In genomic region chr2:124236831-124237230, GRCm38 (mm10) we compare ENCODE assay signal across 26 mouse cellular contexts.
"Had no signal": no experiment of that assay in that cellular context is flagged by ENCODE, and none has a peak within 500 bp of the region (broad histone marks: within the 10 kb centered on the region; RNA-seq: fewer than 3 reads in every experiment).

No protein-coding gene starts in this region.

- H3K27ac ChIP-seq: heart, adult 2 months; heart, embryonic 13.5 days; heart, embryonic 15.5 days; hindbrain, embryonic 13.5 days; kidney, embryonic 15.5 days; kidney, postnatal 0 days; limb, embryonic 13.5 days; limb, embryonic 15.5 days; liver, embryonic 12.5 days; liver, embryonic 14.5 days had no signal

- H3K9me3 ChIP-seq: heart, embryonic 13.5 days; heart, embryonic 15.5 days; hindbrain, embryonic 13.5 days; kidney, embryonic 15.5 days; limb, embryonic 13.5 days; limb, embryonic 15.5 days; liver, embryonic 12.5 days had no signal

- ATAC-seq: hindbrain, embryonic 16.5 days; intestine, embryonic 16.5 days; liver, embryonic 12.5 days had no signal

- DNase-seq: gastrocnemius, postnatal 14 days; gastrocnemius, postnatal 36 days; heart, adult 11 months; heart, adult 2 months; heart, postnatal 14 days; heart, postnatal 36 days; kidney, adult 11 months; kidney, adult 2 months; kidney, adult 9 months; kidney, postnatal 14 days; kidney, postnatal 36 days; layer of hippocampus, adult 9-11 months; layer of hippocampus, postnatal 36 days; left cerebral cortex, postnatal 4 days had no signal

- H3K4me3 ChIP-seq: heart, adult 2 months; heart, embryonic 13.5 days; heart, embryonic 15.5 days; hindbrain, embryonic 13.5 days; kidney, embryonic 15.5 days; limb, embryonic 13.5 days; limb, embryonic 15.5 days; liver, embryonic 12.5 days had no signal

- H3K9ac ChIP-seq: heart, embryonic 13.5 days; heart, embryonic 15.5 days; hindbrain, embryonic 13.5 days; kidney, embryonic 15.5 days; limb, embryonic 13.5 days; limb, embryonic 15.5 days; liver, embryonic 12.5 days; liver, embryonic 14.5 days had no signal

- H3K36me3 ChIP-seq: heart, embryonic 13.5 days; heart, embryonic 15.5 days; hindbrain, embryonic 13.5 days; kidney, embryonic 15.5 days; limb, embryonic 13.5 days; limb, embryonic 15.5 days; liver, embryonic 12.5 days had no signal

- H3K27me3 ChIP-seq: heart, embryonic 13.5 days; heart, embryonic 15.5 days; hindbrain, embryonic 13.5 days; kidney, embryonic 15.5 days; limb, embryonic 13.5 days; limb, embryonic 15.5 days; liver, embryonic 12.5 days had no signal

- H3K4me1 ChIP-seq: heart, embryonic 15.5 days; kidney, embryonic 15.5 days; limb, embryonic 15.5 days; liver, embryonic 12.5 days had no signal

- H3K4me2 ChIP-seq: heart, embryonic 11.5 days; heart, embryonic 13.5 days; heart, embryonic 15.5 days; hindbrain, embryonic 13.5 days; kidney, embryonic 15.5 days; limb, embryonic 13.5 days; limb, embryonic 15.5 days; liver, embryonic 12.5 days had no signal
